Mouse (Mus musculus) frontal cortex, adult 2 months (tissue): Measurements from ENCODE around the gene Naa11. TPM values are rescaled to one million over a fixed set of nuclear protein-coding genes. Genes with fewer than 3 reads are reported as not detected.

Experiments used
- DNase-seq, 2 experiments: peaks; one replicate each; pipeline ENCODE4 v3.0.0; 2022; ENCODE audit warnings: low spot score in 1 of 2; ENCODE audit errors: extremely low spot score in 1 of 2
- polyA plus RNA-seq: library from polyadenylated mRNA; depleted of rRNA; stranded (reverse); fragments of >200 nt; gene quantifications from 2 replicates; pipeline ENCODE4 v1.2.3, GENCODE M21; 2012; rRNA removed

Gene Naa11
- polyA plus RNA-seq, 1 experiment = 0.02 TPM

DNA sequence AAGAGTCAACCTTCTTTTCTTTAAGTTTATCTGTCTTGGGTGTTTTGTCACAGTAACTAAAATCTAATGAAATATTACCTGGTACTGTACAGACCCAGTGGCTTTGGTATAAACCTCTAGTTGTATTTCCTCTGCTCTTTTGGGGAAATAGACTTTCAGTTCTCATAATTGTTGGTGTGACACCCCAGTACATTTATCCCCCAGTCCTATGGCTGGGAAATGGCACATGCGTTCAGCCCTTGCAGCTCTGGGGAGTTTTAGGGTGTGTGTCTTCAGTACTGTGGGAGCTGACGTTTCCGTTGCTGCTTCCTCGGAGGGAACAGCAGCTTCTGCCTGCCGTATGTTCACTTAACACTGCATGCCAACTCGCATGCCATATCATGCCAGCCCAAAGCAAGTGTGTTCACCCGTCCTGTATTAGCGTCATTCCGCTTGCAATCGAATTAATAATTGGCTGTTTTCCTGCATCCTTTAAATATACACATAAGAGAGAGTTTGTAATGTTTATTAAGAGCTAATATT is 46.4 kb downstream of the Naa11 start:
- DNase-seq = peak in 1 of 2 experiments; percentile 7

DNA sequence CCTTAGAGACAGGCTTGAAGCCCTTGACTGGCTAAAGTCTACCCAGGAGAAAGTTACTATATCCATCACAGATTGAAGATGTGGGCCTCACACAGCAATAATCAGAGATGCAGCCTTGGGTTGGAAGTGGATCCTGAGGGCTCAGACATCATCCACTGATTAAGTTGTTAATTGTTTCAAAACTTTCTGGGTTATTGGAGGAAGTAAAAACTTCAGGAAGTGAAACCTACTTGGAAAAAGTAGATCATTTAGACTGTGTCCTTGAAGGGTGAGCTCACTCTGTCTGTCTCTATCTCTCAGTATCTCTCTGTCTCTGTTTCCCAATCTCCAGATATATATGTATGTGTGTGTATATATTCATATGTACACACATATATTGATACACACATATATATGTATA is 47.0 kb downstream of the Naa11 start:
- no peak for DNase-seq

GRCm38 (mm10) chr5:97344144-97344543 is 48.0 kb downstream of the Naa11 start:
- no peak for DNase-seq

DNA sequence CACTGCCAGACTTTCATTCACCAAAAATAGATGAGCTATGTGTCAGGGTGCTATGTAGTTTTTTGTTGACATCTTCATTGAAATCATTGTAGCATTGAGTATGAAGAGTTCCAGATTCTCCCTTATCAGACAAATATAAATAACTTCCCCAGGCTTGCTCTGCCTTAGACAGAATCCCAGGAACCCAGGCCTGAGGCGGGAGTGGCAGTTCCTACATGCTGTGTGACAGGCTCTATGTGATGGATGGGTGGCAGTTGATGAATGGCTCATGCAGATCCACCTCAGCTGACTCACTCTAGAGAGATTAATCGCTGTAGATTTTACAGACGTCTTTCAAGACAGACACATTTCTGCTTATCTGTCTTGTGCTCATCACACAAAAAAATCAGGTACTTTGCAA is 57.4 kb downstream of the Naa11 start:
- no peak for DNase-seq

Other genes starting within 250 kb of the Naa11 start
- gene Gk2, start 64.6 kb upstream of the Naa11 start, polyA plus RNA-seq = not detected in 2 replicates